Mouse (Mus musculus) ES-E14 (cell line): ENCODE results near the gene Schip1. TPM values are rescaled to one million over a fixed set of nuclear protein-coding genes. Genes with fewer than 3 reads are reported as not detected.

Source experiments
- DNase-seq: peaks from one replicate; pipeline ENCODE4 v3.0.0-alpha.2; 2013; ENCODE audit warnings: low read depth, low spot score
- H3K27ac ChIP-seq: 2 replicates; pipeline ENCODE4 v1.5.1; 2012; ENCODE audit warnings: low read depth, mild to moderate bottlenecking, low read length, moderate library complexity, mixed read lengths; ENCODE audit not compliant: poor library complexity, insufficient read depth, severe bottlenecking
- H3K36me3 ChIP-seq: 2 replicates; pipeline ENCODE4 v1.6.1; 2012; ENCODE audit warnings: mild to moderate bottlenecking, low read length, moderate library complexity, mixed read lengths; ENCODE audit not compliant: control insufficient read depth, poor library complexity, insufficient read depth, severe bottlenecking
- H3K4me1 ChIP-seq, 2 experiments: fragments of 150-350 bp in 1 of 2; sonication (generic) in 1 of 2; 2 replicates each; pipeline ENCODE4 v1.6.1; 2012; ENCODE audit warnings: low read length in 2 of 2, mild to moderate bottlenecking in 1 of 2, mixed read lengths in 1 of 2; ENCODE audit not compliant: control insufficient read depth in 2 of 2, insufficient read depth in 2 of 2, poor library complexity in 1 of 2
- H3K4me3 ChIP-seq, 2 experiments: fragments of 150-350 bp in 1 of 2; sonication (generic) in 1 of 2; 2 replicates each; pipeline ENCODE4 v1.5.1; 2012; ENCODE audit warnings: low read length in 2 of 2, low read depth in 1 of 2, mild to moderate bottlenecking in 1 of 2, mixed read lengths in 1 of 2; ENCODE audit not compliant: insufficient read depth in 1 of 2, poor library complexity in 1 of 2, severe bottlenecking in 1 of 2
- H3K9ac ChIP-seq: 2 replicates; pipeline ENCODE4 v1.6.1; 2012; ENCODE audit warnings: low read depth, mild to moderate bottlenecking, low read length, mixed read lengths; ENCODE audit not compliant: poor library complexity, insufficient read depth, severe bottlenecking
- H3K9me3 ChIP-seq: fragments of 150-350 bp; sonication (generic); 2 replicates; pipeline ENCODE4 v1.6.1; 2012; ENCODE audit warnings: low read depth, mild to moderate bottlenecking, low read length; ENCODE audit not compliant: control insufficient read depth, insufficient read depth
- CHD2 ChIP-seq: IDR thresholded peaks from 2 replicates; pipeline ENCODE4 v1.6.1; 2014; ENCODE audit warnings: mild to moderate bottlenecking, low read depth, low read length, inconsistent platforms
- HCFC1 ChIP-seq: IDR thresholded peaks from 2 replicates; pipeline ENCODE4 v1.6.1; 2012; ENCODE audit warnings: low read length, inconsistent platforms, borderline replicate concordance; ENCODE audit not compliant: insufficient read depth
- MAFK ChIP-seq: IDR thresholded peaks from 2 replicates; pipeline ENCODE4 v1.6.1; 2014; ENCODE audit warnings: mild to moderate bottlenecking, low read depth, low read length, inconsistent platforms; ENCODE audit not compliant: insufficient read depth
- ZC3H11A ChIP-seq: IDR thresholded peaks from 2 replicates; pipeline ENCODE4 v1.6.1; 2012; ENCODE audit warnings: low read depth, mild to moderate bottlenecking, inconsistent platforms, low read length, borderline replicate concordance
- ZNF384 ChIP-seq: IDR thresholded peaks from 2 replicates; pipeline ENCODE4 v1.6.1; 2012; ENCODE audit warnings: low read depth, low read length, inconsistent platforms
- in situ Hi-C, 2 experiments: fragments of 600-800 bp; cut with MboI; formaldehyde crosslinking; loops; one replicate each; pipeline ENCODE4 v1.15.1; 2025; ENCODE audit warnings: low sequenced_read_pairs in 2 of 2, inconsistent platforms in 1 of 2; ENCODE audit not compliant: unreplicated experiment in 2 of 2
- total RNA-seq: library from RNA; depleted of rRNA; stranded (reverse); fragments of 300-350 nt; gene quantifications from 2 replicates; pipeline ENCODE4 v1.2.3, GENCODE M21; 2012

The Schip1 gene
- total RNA-seq, 1 experiment: 38.3 TPM

DNA sequence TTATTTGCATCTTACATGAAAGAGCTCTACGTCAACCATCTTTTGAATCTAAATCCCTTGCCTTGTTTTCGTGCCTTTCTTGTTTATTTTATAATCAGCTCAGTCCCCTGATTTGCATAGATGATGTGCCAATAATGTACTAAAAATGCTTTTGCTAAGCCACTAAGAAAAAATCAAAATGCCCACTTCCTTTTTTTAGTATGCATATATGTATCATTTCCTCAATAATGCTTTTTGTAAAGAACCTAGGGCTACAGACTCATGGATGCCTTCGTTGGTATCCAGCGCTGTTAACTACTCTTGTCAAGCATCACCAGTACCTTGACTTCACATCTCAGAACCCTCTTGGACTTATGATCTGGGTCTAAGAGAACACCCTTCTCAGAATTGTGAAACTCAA lies 569.0 kb downstream of the Schip1 start:
- no peak for DNase-seq
- peaks cover 0 to 4% of the 10 kb centered on the region in 2 experiments; a peak in 1 of 4 replicates for H3K4me1 ChIP-seq
- H3K36me3 ChIP-seq: no peaks in the 10 kb centered on the region
- no peak overlapping the region for H3K4me3 ChIP-seq
- H3K27ac ChIP-seq: no peak overlapping the region
- in situ Hi-C loops: no loop called here
- no peak for TF ChIP-seq MAFK
- no peak for TF ChIP-seq HCFC1
- TF ChIP-seq CHD2: no peak
- no peaks in the 10 kb centered on the region for H3K9me3 ChIP-seq
- no peak overlapping the region for H3K9ac ChIP-seq

DNA sequence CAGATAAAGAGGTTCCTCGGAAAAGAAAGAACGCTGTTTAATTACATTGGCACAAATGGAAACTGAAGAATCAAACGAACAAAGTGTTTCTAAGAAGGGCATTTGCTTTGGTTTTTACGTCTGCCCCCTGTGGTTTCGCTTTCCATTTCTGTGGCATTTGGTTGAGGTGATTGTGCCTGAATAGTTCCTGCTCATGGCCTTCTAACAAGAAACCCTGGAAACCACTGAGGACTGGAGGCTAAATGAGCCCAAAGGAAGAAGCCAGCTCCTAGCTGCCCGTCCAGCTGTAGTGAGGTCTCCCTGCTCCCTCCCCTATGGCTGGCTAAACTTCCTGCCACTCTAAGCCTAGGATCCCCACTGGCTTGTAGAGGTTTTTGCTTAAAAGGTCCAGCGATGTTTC lies 573.4 kb downstream of the Schip1 start:
- TF ChIP-seq ZNF384 (no peak), CHD2 (no peak), ZC3H11A (no peak), HCFC1 (no peak), MAFK (no peak)
- H3K9ac ChIP-seq: no peak overlapping the region
- peaks cover 0 to 4% of the 10 kb centered on the region in 2 experiments; a peak in 1 of 4 replicates for H3K4me1 ChIP-seq
- no peak overlapping the region for H3K27ac ChIP-seq
- H3K36me3 ChIP-seq: no peaks in the 10 kb centered on the region
- H3K9me3 ChIP-seq: no peaks in the 10 kb centered on the region
- no peak overlapping the region for H3K4me3 ChIP-seq
- DNase-seq: peak; percentile 12
- in situ Hi-C loops: no loop called here

DNA sequence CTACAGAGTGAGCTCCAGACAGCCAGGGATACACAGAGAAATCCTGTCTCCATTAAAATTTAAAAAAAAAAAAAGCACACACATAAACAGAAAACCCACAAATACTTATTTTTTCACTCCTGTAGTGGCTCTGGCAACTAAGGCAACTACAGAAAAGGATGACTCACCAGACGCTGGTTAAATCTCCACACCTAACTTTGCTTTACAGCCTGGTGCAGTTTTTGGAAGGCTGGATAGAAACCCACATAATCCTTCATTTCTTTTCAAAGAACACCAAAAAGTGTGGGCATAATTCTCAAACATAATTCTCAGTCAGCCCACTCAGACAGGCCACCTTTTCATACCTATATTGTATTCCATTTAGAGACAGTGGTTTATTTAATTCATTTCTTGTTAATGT lies 574.1 kb downstream of the Schip1 start:
- Histone ChIP-seq H3K4me1 (peaks cover 0 to 4% of the 10 kb centered on the region in 2 experiments; a peak in 1 of 4 replicates), H3K9ac (no peak overlapping the region), H3K27ac (no peak overlapping the region), H3K4me3 (no peak overlapping the region), H3K9me3 (no peaks in the 10 kb centered on the region), H3K36me3 (no peaks in the 10 kb centered on the region)
- no peak for DNase-seq
- TF ChIP-seq ZNF384 (no peak), CHD2 (no peak), MAFK (no peak), HCFC1 (no peak), ZC3H11A (no peak)
- in situ Hi-C loops: no loop called here

DNA sequence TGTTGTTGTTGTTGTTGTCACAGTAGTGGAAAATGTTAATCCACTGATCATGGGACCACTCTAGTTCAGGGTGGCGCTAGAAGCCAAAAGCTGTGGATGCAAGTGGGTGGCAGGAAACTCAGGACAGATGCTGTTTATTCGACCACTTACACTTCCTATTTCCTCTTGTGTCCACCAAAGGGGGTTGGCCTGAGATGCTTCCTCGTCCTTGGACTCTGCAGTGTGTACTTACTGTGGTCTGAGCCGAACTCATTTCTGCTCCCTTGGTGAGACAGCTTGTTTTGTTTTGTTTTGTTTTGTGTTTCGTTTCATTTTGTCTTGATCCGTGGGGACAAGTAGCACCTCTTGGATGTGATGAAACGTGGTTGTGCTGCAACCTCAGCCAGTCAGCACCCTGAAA lies 578.3 kb downstream of the Schip1 start:
- H3K4me3 ChIP-seq: no peak overlapping the region
- no peaks in the 10 kb centered on the region for H3K36me3 ChIP-seq
- TF ChIP-seq HCFC1 (no peak), ZNF384 (no peak), ZC3H11A (no peak), MAFK (no peak), CHD2 (no peak)
- H3K9me3 ChIP-seq: no peaks in the 10 kb centered on the region
- in situ Hi-C loops: no loop called here
- no peak for DNase-seq
- H3K4me1 ChIP-seq: peaks cover 0 to 4% of the 10 kb centered on the region in 2 experiments; a peak in 1 of 4 replicates
- H3K9ac ChIP-seq: no peak overlapping the region
- no peak overlapping the region for H3K27ac ChIP-seq
